Mouse (Mus musculus) kidney, postnatal 4 days (tissue): ENCODE results near the gene Smagp.
"Not testable (repeated sequence)": the region's sequence is repeated elsewhere in the genome, so short reads cannot be mapped to it uniquely, and the experiment has no call there.

Experiments used
- DNase-seq, 2 experiments: peaks; one replicate each; pipeline ENCODE4 v3.0.0; 2021; ENCODE audit warnings: mixed read lengths in 2 of 2

Gene Smagp

DNA sequence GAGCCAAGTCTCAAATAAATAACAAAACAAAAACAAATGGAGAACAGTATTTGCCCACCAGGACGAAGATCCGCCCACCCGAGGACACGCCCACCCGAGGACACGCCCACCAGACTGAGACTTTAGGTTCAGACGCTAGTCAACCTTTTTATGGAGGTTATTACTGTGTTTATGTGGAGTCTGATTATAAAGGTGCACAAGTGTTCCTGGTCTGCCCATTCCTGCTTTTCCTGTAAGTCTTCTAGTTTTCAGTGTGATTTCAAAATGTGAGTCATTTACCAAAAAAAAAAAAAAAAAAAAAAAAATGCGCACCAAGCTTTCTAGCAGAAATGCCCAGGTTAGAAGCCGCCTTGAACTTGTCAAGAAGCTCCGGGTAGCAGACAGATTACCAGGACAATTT lies 9.5 kb downstream of the Smagp start:
- DNase-seq = peak in 1 of 2 experiments; percentile 55

DNA sequence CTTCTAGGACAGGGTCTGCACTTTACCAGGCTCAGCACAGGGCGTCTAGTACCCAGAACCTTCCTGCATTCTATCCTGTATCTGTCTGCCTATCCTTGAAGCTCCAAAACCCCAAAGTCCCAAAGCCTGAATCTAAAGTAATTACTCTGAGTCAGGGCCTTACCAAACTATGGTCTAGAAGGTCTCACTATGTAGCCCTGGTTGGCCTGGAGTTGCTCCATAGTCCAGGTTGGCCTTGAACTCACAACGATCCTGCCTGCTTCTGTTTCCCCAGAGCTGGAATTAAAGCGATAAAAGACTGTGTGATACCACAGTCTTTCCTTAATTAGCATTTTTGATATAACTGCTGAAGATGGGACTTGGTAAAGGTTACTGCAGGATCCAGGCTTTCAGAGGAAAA lies 12.3 kb downstream of the Smagp start:
- DNase-seq = no peak

DNA sequence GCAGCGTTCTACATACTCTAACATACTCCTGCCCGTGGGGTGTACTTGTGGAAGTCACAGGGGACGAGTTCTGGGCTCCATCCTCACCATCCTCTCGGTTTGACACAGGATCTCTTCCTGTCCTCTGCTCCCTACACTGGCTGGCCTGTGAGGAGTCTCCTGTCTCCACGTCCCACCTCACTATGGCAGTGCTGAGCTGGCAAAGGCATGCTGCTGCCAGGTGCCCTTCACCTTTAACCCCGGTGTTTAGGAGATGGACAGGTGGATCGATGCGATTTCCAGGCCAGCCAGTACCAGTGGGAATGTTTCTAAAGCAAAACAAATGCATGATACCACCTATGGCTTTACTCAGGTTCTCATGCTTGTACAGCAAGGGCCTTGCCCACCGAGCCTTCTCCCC lies 13.0 kb downstream of the Smagp start:
- no peak for DNase-seq

DNA sequence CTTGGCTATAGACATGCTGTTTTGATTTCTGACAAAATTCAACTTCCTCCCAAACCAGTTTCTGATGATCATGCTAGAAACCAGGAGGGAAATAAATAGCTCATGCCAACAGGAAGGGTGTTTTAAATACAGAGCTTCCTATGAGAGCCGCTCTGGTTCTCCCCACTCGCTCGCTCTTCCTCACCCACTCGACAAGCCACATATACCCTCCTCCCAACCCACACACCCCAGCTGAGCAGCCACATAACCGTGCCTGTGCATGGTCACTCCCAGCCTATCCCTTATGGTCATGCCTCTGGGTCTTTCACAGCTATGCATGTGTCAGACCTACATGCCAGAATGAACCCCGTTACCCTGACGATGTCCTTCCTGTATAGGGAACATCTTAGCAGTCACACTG lies 14.6 kb downstream of the Smagp start:
- no peak for DNase-seq

DNA sequence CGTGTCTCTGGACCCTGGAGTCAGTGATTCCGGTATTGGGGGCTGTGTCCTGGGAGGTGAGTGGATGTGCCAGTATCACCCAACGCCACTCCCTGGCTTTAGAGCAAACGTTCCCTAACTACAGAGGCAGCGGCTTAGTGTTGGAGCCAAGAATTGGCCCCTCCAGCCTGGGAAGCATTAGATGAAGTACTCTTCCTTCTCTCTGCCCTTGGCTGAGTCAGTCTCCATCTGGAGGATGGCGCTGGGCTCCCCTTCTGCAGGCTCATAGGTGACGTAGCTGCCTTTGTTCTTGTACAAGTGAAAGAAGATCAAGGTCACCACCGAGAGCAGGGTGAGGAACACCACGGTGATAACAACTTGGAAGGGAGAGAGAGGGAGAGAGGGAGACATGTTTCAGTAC lies 15.1 kb downstream of the Smagp start:
- not testable (repeated sequence) for DNase-seq

DNA sequence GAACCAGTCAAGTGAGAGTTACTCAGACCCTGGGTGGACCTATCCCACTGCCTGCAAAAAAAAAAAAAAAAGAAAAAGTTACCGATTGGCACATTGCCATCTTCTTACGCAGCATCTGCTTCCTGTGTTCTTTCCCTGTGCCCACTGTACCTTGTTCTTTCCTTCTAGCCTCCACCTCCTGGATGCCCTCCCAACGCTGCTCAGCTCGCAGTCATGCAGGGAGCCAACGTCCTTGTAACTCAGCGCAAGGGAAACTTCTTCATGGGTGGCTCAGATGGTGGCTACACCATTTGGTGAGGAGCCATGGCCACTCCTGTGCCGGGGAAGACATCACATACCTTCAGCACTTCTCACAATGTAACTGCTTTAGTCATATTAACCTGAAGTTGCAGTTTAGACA lies 17.5 kb downstream of the Smagp start:
- no peak for DNase-seq

DNA sequence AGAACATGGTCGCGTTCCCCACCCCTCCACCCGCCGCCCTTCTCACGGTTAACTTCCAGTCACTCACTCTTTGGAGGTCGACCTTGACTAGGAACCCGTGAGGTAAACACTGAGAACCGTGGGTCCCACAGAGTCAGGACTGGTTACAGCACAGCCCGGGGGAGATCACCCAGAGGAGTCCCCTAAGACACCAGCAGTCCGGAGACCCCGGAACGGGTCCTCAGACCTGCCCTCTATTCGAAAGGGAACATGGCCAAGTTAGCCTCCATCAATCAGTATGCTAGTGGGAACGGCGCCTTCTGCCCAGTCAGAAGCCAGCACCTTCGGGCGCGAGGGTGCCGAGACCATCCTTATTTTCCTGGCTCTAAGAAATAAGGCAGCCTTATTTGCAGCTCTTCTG lies 20.5 kb downstream of the Smagp start:
- DNase-seq = no peak

DNA sequence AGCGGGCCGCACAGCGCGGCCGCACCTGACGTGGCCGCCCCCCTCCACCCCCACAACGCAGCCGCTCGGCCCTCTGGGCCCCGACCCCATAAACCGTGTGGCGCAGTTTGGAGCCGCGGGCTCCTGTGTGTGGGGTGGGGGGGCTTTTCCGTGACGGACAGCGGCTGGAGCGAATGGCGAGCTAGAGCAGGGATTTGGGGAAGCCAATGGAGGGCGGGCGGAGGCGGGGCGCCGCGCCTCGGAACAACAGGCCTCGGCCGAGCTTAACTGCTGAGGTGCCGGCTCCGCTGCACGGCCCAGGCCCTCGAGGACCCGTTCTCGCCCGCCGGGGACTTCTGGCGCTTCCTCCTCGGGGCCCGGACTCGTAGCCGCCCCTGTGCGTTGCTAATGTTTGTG lies 20.9 kb downstream of the Smagp start:
- DNase-seq = peak; percentile 97 to 98

DNA sequence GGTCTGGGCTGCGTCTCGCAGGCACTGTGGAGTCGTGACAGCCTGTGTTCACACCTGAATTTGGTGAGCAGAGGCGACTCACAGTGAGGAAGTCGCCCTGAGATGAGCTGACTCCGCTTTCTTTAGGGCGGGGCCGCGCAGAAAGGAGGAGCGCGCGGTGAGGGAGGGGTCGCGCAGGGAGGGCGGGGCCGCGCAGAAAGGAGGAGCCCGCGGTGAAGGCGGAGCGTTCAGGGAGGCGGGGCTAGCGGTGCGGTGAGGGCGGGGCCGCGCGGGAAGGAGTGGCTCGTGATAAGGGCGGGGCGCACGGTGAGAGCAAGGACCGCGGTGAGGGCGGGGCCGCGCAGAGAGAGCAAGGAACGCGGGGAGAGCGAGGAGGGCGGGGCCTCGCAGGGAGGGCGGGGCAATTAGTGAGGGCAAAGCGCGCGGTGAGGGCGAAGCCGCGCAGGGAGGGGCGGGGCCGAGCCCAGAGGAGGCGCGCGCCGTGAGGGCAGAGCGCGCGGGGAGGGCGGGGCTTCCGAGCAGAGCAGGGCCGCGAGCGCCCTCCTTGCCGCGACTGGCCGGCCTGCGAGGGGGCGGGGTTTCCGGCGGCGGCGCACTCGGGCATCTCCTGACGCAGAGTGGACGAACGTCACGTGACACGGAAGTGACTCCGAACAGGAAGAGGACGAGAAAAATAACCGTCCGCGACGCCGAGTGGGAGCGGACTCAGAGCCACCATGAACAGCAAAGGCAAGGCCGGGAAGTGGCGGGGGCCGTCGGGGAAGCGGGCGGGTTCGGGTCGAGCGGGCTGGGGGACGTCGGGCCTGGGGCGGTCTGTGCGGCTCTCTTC lies 21.5 kb downstream of the Smagp start, which contains the start of gene Dazap2:
TSS of gene Dazap2 (plus strand) at position 354 of the 829 bp plus-strand sequence.
- DNase-seq = peak; percentile 100

DNA sequence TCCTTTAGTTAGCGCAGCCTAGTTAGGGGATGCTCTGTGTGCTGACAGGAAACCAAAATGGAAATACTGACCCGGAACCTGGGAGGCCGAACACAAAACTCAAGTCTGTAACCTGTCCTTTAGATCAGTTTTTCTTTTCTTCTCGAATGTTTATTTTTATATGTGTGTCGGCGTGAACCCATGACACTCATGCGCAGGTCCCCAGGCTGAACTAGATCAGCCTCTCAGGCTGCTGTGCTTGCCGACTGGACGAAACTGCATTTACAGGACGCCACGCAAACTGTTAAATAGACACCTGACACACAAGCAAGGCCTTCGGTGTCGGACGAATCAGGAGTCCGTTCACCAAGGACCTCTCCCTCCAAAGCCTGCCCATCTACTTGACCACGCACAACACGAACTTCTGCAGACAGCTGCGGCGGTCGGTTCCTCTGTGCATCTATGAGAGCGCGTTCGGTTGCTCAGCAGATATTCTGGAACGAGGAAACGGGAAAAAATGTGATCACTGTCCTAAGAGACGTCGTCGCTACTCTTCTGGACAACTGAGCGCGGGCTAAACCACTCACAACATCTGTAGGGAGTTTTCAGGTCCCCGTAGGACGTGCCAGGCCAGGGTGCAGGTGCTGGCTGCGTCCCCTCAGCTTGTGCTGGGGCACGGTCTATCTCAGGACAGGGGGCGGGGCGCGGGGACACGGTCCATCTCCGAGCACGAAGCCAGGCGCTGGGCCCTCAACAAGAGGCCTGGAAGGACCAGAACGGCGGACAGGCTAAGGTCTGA lies 22.3 kb downstream of the Smagp start:
- no peak for DNase-seq

DNA sequence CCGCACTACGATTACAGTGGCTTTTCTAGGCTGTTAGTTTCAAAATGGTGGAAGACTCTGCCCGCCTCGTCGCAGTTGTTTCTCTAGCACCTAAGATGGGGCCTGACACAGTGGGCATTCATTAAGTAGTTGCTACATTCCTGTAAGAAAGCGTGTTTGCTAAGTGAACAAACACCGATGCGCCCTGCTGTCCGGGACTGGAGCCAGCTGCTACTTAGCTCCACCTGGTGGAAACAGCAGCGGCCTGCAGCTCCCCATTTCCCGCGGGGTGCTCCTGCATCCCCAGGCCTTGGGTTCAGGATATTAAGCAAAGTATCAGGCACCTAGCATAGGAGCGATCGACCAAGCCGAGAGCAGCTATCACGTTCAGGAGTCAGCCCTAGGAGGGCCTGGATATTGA lies 23.2 kb downstream of the Smagp start:
- DNase-seq = peak; percentile 85 to 88

DNA sequence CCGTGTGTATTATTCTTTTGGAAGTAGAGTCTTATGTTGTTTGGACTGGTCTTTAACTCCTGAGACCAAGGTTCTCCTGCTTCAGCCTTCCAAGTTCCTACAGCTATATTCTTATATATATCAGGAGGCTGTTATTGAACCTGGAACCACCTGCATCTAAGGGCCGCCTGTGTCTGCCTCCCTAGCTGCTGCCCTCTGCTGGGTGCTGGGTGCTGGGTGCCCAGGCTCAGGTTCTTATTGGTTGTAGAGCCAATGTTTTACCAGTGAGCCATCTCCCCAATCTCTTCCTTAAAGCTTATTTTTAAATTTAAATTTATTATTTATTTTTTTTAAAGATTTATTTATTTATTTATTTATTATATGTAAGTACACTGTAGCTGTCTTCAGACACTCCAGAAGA lies 24.3 kb downstream of the Smagp start:
- DNase-seq = peak; percentile 51 to 52

DNA sequence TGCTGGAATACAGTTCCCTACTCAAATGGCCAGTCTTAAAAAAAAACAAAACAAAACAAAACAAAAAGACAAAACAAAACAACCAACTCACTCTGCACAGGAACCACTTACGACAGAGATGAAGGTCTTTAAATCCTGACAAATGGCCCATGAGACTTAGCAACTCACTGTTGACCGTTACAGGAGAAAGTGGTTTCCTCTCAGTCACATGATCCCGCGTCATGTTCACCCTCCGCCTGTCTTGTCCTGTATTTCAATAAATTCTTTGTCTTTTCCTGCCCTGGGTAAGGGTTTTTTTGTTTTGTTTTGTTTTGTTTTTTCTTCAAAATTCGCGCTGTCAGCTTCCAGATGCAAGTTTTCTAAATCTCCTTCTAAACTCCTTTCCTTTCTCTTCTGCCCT lies 24.8 kb downstream of the Smagp start:
- DNase-seq = no peak

DNA sequence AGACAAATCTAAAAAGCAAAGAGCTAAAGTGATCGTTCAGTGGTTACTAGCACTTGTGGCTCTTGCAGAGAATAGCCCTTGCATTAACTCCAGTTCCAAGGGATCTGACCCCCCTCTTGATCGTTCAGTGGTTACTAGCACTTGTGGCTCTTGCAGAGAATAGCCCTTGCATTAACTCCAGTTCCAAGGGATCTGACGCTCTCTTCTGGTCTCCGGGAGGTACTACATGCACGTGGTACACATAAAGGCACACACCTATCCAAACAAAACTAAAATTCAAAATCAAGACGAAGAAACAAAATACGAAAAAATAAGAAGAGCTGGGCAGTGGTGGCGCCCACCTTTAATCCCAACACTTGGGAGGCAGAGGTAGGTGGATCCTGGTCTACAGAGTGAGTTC lies 30.1 kb downstream of the Smagp start:
- DNase-seq = peak in 1 of 2 experiments; percentile 48

DNA sequence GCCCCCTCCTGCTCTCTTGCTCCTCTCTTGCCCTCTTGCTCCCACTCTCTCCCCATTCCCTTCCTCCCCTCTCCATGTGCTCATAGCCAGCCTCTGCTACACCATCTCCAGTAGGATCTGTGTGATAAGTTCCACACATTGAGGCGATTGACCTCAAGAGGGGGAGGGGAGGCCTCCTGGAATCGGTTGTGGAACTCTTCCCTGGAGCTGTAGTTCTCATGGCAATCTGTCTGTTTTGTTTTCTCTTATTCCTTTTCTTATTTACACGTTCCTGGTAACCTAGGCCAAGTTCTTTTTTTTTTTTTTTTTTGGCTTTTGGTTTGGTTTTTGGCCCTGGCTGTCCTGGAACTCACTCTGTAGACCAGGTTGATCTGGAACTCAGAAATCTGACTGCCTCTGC lies 35.1 kb downstream of the Smagp start:
- DNase-seq = no peak

DNA sequence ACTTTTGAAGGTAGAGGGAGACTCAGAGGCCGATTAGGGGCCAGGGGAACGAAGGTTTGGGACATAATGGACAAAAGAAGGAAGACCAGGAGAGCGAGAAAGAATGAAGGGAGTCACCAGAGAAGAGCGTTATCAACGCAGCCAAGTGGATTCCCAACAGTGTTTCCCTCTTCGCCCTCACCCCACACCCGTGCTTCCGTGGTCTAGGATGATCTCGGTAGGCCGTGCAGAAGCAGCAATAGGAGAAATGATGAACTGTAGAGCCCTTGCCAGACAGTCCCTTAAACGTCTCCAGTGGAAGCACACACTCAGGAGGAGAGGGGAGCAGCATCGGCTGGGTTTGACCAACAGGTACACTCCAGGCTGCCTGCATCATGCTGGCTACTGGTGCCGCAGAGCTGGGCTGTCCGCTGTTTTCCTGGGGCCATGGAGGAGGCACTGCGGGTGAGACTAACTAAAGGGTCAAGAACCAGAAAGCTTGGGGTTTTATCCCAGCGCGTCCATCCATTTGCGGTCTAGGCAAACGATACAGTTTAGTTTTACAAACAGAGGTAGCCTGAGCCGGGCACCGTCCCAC lies 36.0 kb downstream of the Smagp start:
- DNase-seq = peak in 1 of 2 experiments; percentile 38

DNA sequence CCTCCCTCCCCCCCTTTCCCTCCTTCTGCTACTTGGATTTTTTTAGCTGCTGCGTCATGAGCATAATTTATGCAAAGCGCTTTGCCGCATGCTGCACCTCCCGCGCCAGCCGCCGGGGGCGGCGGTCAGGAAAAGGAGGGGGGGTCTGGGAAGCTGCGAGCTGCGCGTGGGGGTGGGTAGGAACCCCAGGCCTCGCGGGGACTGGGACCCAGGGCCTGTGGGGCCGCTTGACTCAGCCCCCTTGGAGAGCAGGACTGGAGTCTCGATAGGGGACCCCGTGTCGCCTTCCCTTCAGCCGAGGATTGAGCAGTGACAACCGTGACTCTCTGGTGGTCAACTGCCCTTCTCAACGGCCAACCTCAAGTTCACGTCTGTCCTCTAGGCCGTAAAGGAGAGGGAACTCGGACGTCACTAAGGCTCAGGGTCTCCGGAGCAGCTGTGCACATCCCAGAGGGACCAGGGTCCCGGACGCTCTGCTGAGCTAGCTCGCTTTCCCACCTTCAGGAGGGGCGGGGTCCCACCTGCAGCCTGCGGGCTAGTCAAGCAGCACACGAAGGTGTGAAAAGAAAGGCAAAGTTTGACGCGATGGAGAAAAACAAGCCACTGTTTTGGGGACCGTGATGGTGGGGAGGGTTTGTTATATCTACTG lies 36.6 kb downstream of the Smagp start:
- peak; percentile 85 to 92 for DNase-seq

DNA sequence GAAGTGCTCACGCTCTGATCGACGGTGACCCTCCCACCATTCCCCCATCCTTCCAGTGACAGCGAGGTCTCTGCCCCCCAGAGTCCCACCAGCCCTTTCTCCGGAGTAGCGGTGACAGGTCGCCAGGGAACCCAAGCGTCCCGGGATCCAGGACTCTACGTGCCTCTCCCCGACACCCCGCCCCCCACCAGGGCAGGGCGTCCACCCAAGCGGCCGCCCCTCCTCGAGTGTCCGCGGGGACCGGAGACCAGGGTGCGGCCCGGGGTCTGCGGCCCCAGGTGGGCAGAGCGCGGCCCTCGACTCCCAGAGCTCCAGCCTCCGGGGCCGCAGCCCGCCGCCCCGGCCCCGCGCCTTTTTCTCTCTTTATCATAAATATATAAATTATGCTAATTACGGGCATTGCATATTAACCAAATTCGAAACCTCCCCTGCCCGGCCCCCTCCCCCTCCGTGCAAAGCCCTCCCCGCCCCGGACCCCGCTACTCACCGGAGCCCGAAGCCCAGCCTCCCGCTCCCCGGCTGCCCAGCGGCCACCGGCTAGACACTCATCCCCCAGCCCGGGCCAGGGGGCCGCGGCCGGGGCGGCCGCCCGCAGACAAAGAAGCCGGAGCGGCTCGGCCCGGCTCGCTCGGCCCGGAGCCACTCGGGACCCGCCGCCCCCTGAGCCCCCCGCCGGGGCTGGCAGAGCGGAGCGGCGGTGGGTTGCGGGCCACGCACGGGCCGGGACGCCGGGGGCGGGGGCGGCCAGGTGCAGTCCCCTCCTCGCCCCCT lies 37.3 kb downstream of the Smagp start, which contains the start of gene Pou6f1:
TSS of gene Pou6f1 (minus strand) at position 709 of the 771 bp plus-strand sequence.
- DNase-seq = peak; percentile 77 to 84

DNA sequence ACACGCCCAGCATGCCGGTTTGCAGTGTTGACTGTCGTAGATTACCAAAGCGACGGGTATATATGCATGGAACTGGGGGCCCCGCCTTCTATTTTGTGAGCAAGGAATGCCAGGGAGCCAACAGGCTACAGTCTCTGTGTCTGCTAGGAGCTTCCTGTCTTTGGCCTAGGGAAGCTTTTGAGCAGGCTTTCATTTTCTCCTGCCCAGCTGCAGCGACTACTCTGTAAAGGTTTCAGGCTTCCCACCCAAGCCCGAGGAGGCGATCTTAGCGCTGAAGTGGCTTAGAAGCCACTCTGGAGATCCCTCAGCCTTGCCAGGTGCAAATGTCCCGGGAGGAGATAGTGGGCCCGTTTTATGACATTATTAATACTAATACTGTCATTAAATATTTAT lies 37.9 kb downstream of the Smagp start:
- DNase-seq = peak; percentile 67 to 76

DNA sequence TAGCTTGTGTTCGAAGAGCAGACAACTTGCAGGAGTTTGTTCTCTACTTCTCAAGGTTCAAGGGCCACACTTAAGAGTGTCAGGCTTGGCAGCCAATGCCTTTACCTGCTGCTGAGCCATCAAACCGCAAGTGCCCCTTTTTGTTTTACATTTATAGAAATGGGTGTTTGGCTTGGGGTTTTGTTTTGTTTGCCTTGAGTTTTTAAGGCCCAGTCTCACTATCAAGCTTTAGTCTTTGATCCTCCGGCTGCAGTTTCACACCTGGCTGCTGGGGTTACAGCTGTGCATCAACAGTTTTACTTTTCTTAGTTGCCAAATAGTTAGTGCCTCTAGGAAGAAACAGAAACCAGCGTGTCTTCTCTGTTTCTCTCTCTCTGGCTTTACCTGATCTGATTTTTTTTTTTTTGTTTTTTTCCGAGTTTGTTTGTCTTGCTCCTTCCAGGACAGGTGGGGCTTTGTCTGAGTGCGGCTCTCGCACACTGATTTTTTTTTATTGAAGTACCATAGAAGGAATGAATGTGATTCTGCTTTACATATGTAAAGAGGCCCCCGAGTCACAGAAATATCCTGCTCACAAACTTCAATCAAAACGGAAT lies 38.4 kb downstream of the Smagp start:
- DNase-seq = no peak

DNA sequence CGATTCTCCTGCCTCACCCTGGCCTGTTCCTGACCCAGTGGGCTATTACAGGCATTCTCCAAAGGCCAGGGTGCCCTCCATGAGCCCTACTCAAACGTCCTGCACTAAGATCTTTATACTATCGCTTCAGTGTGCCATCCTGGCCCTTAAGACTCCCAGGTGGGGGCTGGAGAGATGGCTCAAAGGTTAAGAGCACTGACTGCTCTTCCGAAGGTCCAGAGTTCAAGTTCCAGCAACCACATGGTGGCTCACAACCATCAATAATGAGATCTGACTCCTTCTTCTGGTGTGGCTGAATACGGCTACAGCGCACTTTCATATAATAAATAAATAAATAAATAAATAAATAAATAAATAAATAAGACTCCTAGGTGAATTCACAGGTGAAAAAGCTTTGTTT lies 43.9 kb downstream of the Smagp start:
- no peak for DNase-seq

DNA sequence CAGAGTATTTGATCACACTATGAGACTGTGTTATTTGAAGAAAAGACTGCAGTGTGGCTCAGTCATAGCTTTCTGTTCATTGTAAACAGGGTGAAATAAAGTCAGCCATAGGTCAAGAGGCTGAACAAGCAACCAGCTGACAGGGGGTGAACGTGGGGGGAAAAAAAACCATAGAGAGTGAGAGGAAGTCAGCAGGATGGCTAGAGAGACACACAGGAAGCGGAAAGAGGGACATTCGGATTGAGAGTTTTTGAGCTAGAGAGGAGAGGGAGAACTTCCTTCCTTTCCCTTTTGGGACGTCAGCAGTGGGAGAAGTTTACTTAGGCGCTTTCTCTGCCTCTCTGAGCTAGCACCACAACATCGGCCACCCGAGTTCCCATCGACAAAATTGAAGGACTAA lies 46.3 kb downstream of the Smagp start:
- DNase-seq = no peak
